ENCODE assay signal across 17 mouse cellular contexts in genomic region chr8:86385236-86385635, GRCm38 (mm10).
A peak's percentile ranks its signal among the peaks of the same experiment; 100 is the strongest.
DNase-seq lines count a peak whose midpoint lies in the region; ATAC-seq and TF ChIP-seq lines count a peak whose summit lies in the region.
"Had no signal": no experiment of that assay in that cellular context is flagged by ENCODE, and none has a peak within 500 bp of the region (broad histone marks: within the 10 kb centered on the region; RNA-seq: fewer than 3 reads in every experiment).

No protein-coding gene starts in this region.

- H3K4me1 ChIP-seq in hindbrain, embryonic 12.5 days: peaks cover 17% of the 10 kb centered on the region
- H3K4me1 ChIP-seq in midbrain, embryonic 14.5 days (ENCODE audit: control insufficient read depth, insufficient read depth, low read length): peaks cover 46% of the 10 kb centered on the region
- H3K4me1 ChIP-seq in heart, adult 2 months (ENCODE audit: control insufficient read depth, insufficient read depth, low read length): no peaks in the 10 kb centered on the region

- peak; percentile 55 for ATAC-seq in hindbrain, embryonic 12.5 days (ENCODE audit: low FRiP score)
- peak; percentile 68 for ATAC-seq in midbrain, embryonic 14.5 days (ENCODE audit: low FRiP score, low TSS enrichment)
- ATAC-seq in frontal cortex, adult (ENCODE audit: low TSS enrichment): no peak; the same call in 1 of the 2 replicates

- H3K79me2 ChIP-seq in heart, adult 2 months (replicated peaks; ENCODE audit: control insufficient read depth, insufficient read depth, low read length): no peaks in the 10 kb centered on the region

- H3K36me3 ChIP-seq in hindbrain, embryonic 12.5 days: no peaks in the 10 kb centered on the region
- H3K36me3 ChIP-seq in midbrain, embryonic 14.5 days (ENCODE audit: control insufficient read depth, insufficient read depth, low read length): no peaks in the 10 kb centered on the region
- no peaks in the 10 kb centered on the region for H3K36me3 ChIP-seq in heart, adult 2 months (ENCODE audit: control insufficient read depth, insufficient read depth, low read length)
- H3K36me3 ChIP-seq: limb, embryonic 15.5 days had no signal

- H3K27ac ChIP-seq in hindbrain, embryonic 12.5 days: no peak overlapping the region; the same call in 1 of the 2 replicates
- peak overlapping the region; percentile 56; the same call in 1 of the 2 replicates for H3K27ac ChIP-seq in midbrain, embryonic 14.5 days (replicated peaks; ENCODE audit: low read depth, low read length)
- H3K27ac ChIP-seq in heart, adult 2 months: no peak overlapping the region
- H3K27ac ChIP-seq: limb, embryonic 15.5 days had no signal

- no peak for TF ChIP-seq CTCF in brain, embryonic 14.5 days (IDR thresholded peaks at IDR 0.05; ENCODE audit: borderline replicate concordance, extremely low read depth, insufficient read depth, insufficient read length)
- no peak for TF ChIP-seq CTCF in heart, adult 2 months (IDR thresholded peaks at IDR 0.05)

- no peaks in the 10 kb centered on the region for H3K9me3 ChIP-seq in hindbrain, embryonic 12.5 days (replicated peaks)
- no peaks in the 10 kb centered on the region for H3K9me3 ChIP-seq in midbrain, embryonic 14.5 days (ENCODE audit: control insufficient read depth, low read length)
- H3K9me3 ChIP-seq: limb, embryonic 15.5 days had no signal

- H3K4me2 ChIP-seq in hindbrain, embryonic 12.5 days (replicated peaks): no peak overlapping the region
- no peak overlapping the region for H3K4me2 ChIP-seq in midbrain, embryonic 14.5 days (ENCODE audit: low read length)
- H3K4me2 ChIP-seq: limb, embryonic 15.5 days had no signal

- intact Hi-C loops in heart, postnatal 36 days (cut with DNase I): no loop called here
- intact Hi-C loops in heart, adult 2 months (cut with DNase I): no loop called here

- H3K9ac ChIP-seq in hindbrain, embryonic 12.5 days: no peak overlapping the region
- no peak overlapping the region for H3K9ac ChIP-seq in midbrain, embryonic 14.5 days (replicated peaks; ENCODE audit: low read length)
- no peak overlapping the region for H3K9ac ChIP-seq in heart, adult 2 months (ENCODE audit: low read depth, low read length)
- H3K9ac ChIP-seq: limb, embryonic 15.5 days had no signal

- DNase-seq in heart, adult 11 months: peak; percentile 57
- no peak for DNase-seq in heart, postnatal 36 days
- peak; percentile 97 for DNase-seq in brain, embryonic 14.5 days (ENCODE audit: low read depth)
- peak; percentile 85 for DNase-seq in midbrain, embryonic 14.5 days
- DNase-seq in heart, adult 2 months: no peak
- DNase-seq in spleen, postnatal 36 days (ENCODE audit: low spot score in 2 of 2): no peak
- DNase-seq: adrenal gland, postnatal 14 days; cerebellum, adult 11-12 months; heart, postnatal 14 days; kidney, adult 11 months; lung, adult 18-20 months; lung, postnatal 4 days; spleen, adult 18-20 months; thymus, postnatal 4 days had no signal

- no peak for TF ChIP-seq POLR2A in brain, embryonic 14.5 days (IDR thresholded peaks at IDR 0.05; ENCODE audit: borderline replicate concordance, extremely low read depth, insufficient read depth, insufficient read length, poor library complexity, severe bottlenecking)
- TF ChIP-seq POLR2A in heart, adult 2 months (IDR thresholded peaks at IDR 0.05; ENCODE audit: insufficient read depth, low read depth, low read length): no peak

- 52% methylated on average over 7 of the region's 7 CpGs for WGBS in hindbrain, embryonic 12.5 days
- WGBS in midbrain, embryonic 14.5 days: 21% methylated on average over 7 of the region's 7 CpGs
- 88% methylated on average over 7 of the region's 7 CpGs for WGBS in heart, adult 2 months

- H3K27me3 ChIP-seq in hindbrain, embryonic 12.5 days: no peaks in the 10 kb centered on the region
- H3K27me3 ChIP-seq in midbrain, embryonic 14.5 days (ENCODE audit: control insufficient read depth, insufficient read depth, low read length): no peaks in the 10 kb centered on the region
- H3K27me3 ChIP-seq in heart, adult 2 months (ENCODE audit: control insufficient read depth, insufficient read depth, low read length): no peaks in the 10 kb centered on the region
- H3K27me3 ChIP-seq: limb, embryonic 15.5 days had no signal

- no peak overlapping the region for H3K4me3 ChIP-seq in hindbrain, embryonic 12.5 days
- H3K4me3 ChIP-seq in midbrain, embryonic 14.5 days (replicated peaks; ENCODE audit: low read depth, low read length): no peak overlapping the region
- H3K4me3 ChIP-seq in heart, adult 2 months: no peak overlapping the region
- H3K4me3 ChIP-seq: limb, embryonic 15.5 days had no signal

- no peak for TF ChIP-seq EP300 in heart, adult 2 months (IDR thresholded peaks at IDR 0.05; ENCODE audit: insufficient read depth, low read depth, low read length)

Comparison
In these comparisons a context has a peak if more than half of its experiments do, and no peak if none do; other contexts are left out.
1. DNase-seq: peak in heart, adult 11 months (single experiment), brain, embryonic 14.5 days (single experiment) and midbrain, embryonic 14.5 days (single experiment); none in heart, postnatal 36 days (0 of 2), heart, adult 2 months (0 of 2) and spleen, postnatal 36 days (0 of 2).